Mouse (Mus musculus) ES-Bruce4 (cell line): ENCODE results near the gene Slc2a10.

ENCODE experiments used
- CTCF ChIP-seq: IDR thresholded peaks from one replicate; pipeline ENCODE4 v1.8.1; 2011; ENCODE audit warnings: low read depth, low read length
- POLR2A ChIP-seq: IDR thresholded peaks from one replicate; pipeline ENCODE4 v1.8.1; 2011; ENCODE audit warnings: low read length; ENCODE audit not compliant: insufficient read depth

DNA sequence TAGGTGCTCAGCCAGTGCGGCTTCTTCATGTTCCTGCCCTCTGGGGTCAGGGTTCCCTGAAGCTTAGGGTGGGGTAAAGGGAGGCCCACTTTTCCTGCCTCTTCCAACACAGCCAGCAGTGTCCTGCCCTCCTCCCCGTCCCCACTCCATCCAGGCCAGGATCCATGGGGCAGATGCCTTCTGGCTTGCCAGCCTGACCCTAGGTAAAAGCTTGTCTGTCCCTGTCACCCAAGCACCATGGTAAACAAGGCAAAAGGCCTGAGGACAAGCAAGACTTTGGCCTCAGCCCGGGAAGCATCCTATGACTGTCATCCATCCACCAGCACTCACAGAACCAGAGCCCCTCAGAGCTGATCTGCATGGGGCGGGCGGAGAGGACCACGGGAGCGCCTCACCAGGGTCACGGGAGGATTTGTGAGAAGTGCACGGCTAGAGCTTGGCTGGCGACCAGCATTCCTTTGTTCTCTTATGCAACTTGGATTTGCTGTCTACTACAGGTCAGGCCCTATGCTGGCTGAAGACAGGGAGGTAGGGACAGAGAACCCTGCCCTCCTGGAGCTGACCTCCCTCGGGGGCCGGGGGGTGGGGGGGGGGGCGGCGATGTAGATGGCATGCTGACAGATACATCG lies 35.6 kb upstream of the Slc2a10 start:
- TF ChIP-seq POLR2A (no peak), CTCF (no peak)
